In the genomic region with DNA sequence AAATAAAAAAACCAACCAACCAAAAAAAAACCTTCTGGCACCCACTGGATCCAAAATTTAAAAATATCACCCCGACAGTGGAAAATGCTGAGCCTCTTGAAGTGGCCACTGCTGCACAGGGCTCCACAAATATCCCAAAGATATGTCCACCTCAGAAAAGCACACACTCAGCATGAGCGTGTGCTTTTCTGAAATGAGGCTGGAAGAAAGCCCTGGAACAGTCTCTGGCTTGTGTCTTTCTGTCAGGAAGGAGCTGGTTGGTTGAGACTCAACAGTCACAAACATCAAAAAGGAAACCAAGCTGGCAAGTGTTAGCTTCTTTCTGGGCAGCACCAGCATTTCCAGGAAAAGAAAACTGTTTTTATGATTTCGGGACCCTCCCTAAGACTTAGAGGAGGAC, we compare ENCODE assay signal across 13 mouse cellular contexts. TPM values are rescaled to one million over a fixed set of nuclear protein-coding genes. Genes with fewer than 3 reads are reported as not detected.
DNase-seq lines count a peak whose midpoint lies in the region; ATAC-seq lines count a peak whose summit lies in the region.
"Had no signal": no experiment of that assay in that cellular context is flagged by ENCODE, and none has a peak within 500 bp of the region (broad histone marks: within the 10 kb centered on the region; RNA-seq: fewer than 3 reads in every experiment).

No protein-coding gene starts in this region.

- no peak overlapping the region for H3K4me3 ChIP-seq in intestine, embryonic 14.5 days (ENCODE audit: low read depth, low read length)
- no peak overlapping the region for H3K4me3 ChIP-seq in intestine, embryonic 16.5 days (ENCODE audit: low read length)
- no peak overlapping the region for H3K4me3 ChIP-seq in heart, embryonic 15.5 days
- H3K4me3 ChIP-seq: hindbrain, embryonic 10.5 days; limb, embryonic 13.5 days had no signal

- no peaks in the 10 kb centered on the region for H3K36me3 ChIP-seq in intestine, embryonic 14.5 days (ENCODE audit: control insufficient read depth, insufficient read depth, low read length)
- no peaks in the 10 kb centered on the region for H3K36me3 ChIP-seq in intestine, embryonic 16.5 days (ENCODE audit: control insufficient read depth, insufficient read depth, low read length)
- H3K36me3 ChIP-seq in heart, embryonic 15.5 days = no peaks in the 10 kb centered on the region
- H3K36me3 ChIP-seq: hindbrain, embryonic 10.5 days; limb, embryonic 13.5 days had no signal

- H3K27ac ChIP-seq in intestine, embryonic 14.5 days (ENCODE audit: low read depth) = peak overlapping the region; percentile 25
- no peak overlapping the region for H3K27ac ChIP-seq in intestine, embryonic 16.5 days (ENCODE audit: low read length)
- H3K27ac ChIP-seq in heart, embryonic 15.5 days = peak overlapping the region; percentile 77
- H3K27ac ChIP-seq: hindbrain, embryonic 10.5 days; limb, embryonic 13.5 days had no signal

- H3K4me1 ChIP-seq in intestine, embryonic 14.5 days (replicated peaks; ENCODE audit: control insufficient read depth, insufficient read depth, low read length) = peaks cover 7% of the 10 kb centered on the region; the same call in 1 of the 2 replicates
- 0 out of 2 replicates have a peak, but pooled peaks cover 5% of the 10 kb centered on the region for H3K4me1 ChIP-seq in intestine, embryonic 16.5 days (ENCODE audit: control insufficient read depth, insufficient read depth, low read length)
- H3K4me1 ChIP-seq in heart, embryonic 15.5 days (replicated peaks) = peaks cover 24% of the 10 kb centered on the region
- H3K4me1 ChIP-seq: limb, embryonic 13.5 days had no signal

- ATAC-seq in intestine, embryonic 14.5 days (replicated peaks; ENCODE audit: low FRiP score, low TSS enrichment, low read depth) = no peak
- ATAC-seq in intestine, embryonic 16.5 days = no peak
- peak; percentile 43 for ATAC-seq in CD4-positive, CD25-positive, alpha-beta regulatory T cell, adult 4 months
- ATAC-seq in heart, embryonic 15.5 days (replicated peaks; ENCODE audit: insufficient number of reproducible peaks, insufficient read depth, low FRiP score, low read depth) = peak; percentile 64; the same call in 1 of the 2 replicates

- no peaks in the 10 kb centered on the region for H3K9me3 ChIP-seq in intestine, embryonic 14.5 days (ENCODE audit: control insufficient read depth, low read length)
- H3K9me3 ChIP-seq in intestine, embryonic 16.5 days (ENCODE audit: control insufficient read depth, low read length) = no peaks in the 10 kb centered on the region
- H3K9me3 ChIP-seq in heart, embryonic 15.5 days (replicated peaks) = no peaks in the 10 kb centered on the region
- H3K9me3 ChIP-seq: hindbrain, embryonic 10.5 days; limb, embryonic 13.5 days had no signal

- H3K27me3 ChIP-seq in intestine, embryonic 14.5 days (replicated peaks; ENCODE audit: control insufficient read depth, insufficient read depth, low read length) = no peaks in the 10 kb centered on the region
- H3K27me3 ChIP-seq in intestine, embryonic 16.5 days (replicated peaks; ENCODE audit: control insufficient read depth, insufficient read depth, low read length) = no peaks in the 10 kb centered on the region
- H3K27me3 ChIP-seq in heart, embryonic 15.5 days = no peaks in the 10 kb centered on the region
- H3K27me3 ChIP-seq: limb, embryonic 13.5 days had no signal

- WGBS in intestine, embryonic 14.5 days = 30% methylated on average over 3 of the region's 3 CpGs
- 52% methylated on average over 3 of the region's 3 CpGs for WGBS in intestine, embryonic 16.5 days
- 28% methylated on average over 3 of the region's 3 CpGs for WGBS in heart, embryonic 15.5 days

- H3K9ac ChIP-seq in intestine, embryonic 14.5 days (ENCODE audit: low read length) = no peak overlapping the region
- H3K9ac ChIP-seq in intestine, embryonic 16.5 days (ENCODE audit: low read depth, low read length) = no peak overlapping the region
- H3K9ac ChIP-seq in heart, embryonic 15.5 days = no peak overlapping the region
- H3K9ac ChIP-seq: limb, embryonic 13.5 days had no signal

- no peak overlapping the region for H3K4me2 ChIP-seq in intestine, embryonic 14.5 days (ENCODE audit: low read length)
- H3K4me2 ChIP-seq in intestine, embryonic 16.5 days (ENCODE audit: low read depth, low read length) = no peak overlapping the region
- H3K4me2 ChIP-seq in heart, embryonic 15.5 days = peak overlapping the region; percentile 31; the same call in 1 of the 2 replicates
- H3K4me2 ChIP-seq: limb, embryonic 13.5 days had no signal

- no peak for DNase-seq in intestine, embryonic 14.5 days (ENCODE audit: low spot score)
- DNase-seq in brain, adult 2 months (ENCODE audit: low read depth, low spot score) = peak; percentile 82
- no peak for DNase-seq in layer of hippocampus, adult 9-11 months
- no peak for DNase-seq in spleen, postnatal 36 days (ENCODE audit: low spot score in 2 of 2)
- DNase-seq: adrenal gland, postnatal 36 days; kidney, adult 8-10 months; layer of hippocampus, postnatal 36 days; right cerebral cortex, postnatal 25 days had no signal

RNA-seq across cellular contexts. Expression of a gene that starts 6.0 kb away (rescaled TPM):
- polyA plus RNA-seq in intestine, embryonic 14.5 days (2014; fragmentation: Nextera tagmentation; extraction: Ambion mirVana) = 6.6 and 7.3 TPM in 2 replicates
- polyA plus RNA-seq in intestine, embryonic 16.5 days (2015; fragmentation: Nextera tagmentation; extraction: Ambion mirVana) = 4.5 and 4.6 TPM in 2 replicates
- 100 to 1,000 TPM; 433 to 495 TPM for polyA plus RNA-seq in CD4-positive, CD25-positive, alpha-beta regulatory T cell, adult 4 months (2017; shearing (Covaris generic))
- polyA plus RNA-seq in heart, embryonic 15.5 days (2015; fragmentation: Nextera tagmentation; extraction: Ambion mirVana) = 6.4 and 10.1 TPM in 2 replicates

RNA-seq across cellular contexts. Expression of a gene that starts 6.1 kb away (rescaled TPM):
- 6.2 and 8.9 TPM in 2 replicates for polyA plus RNA-seq in intestine, embryonic 14.5 days (2014; fragmentation: Nextera tagmentation; extraction: Ambion mirVana)
- 3.6 and 4.3 TPM in 2 replicates for polyA plus RNA-seq in intestine, embryonic 16.5 days (2015; fragmentation: Nextera tagmentation; extraction: Ambion mirVana)
- polyA plus RNA-seq in CD4-positive, CD25-positive, alpha-beta regulatory T cell, adult 4 months (2017; shearing (Covaris generic)) = 10 to 100 TPM; 51.0 to 68.1 TPM
- polyA plus RNA-seq in heart, embryonic 15.5 days (2015; fragmentation: Nextera tagmentation; extraction: Ambion mirVana) = 4.2 and 5.7 TPM in 2 replicates

RNA-seq across cellular contexts. Expression of a gene that starts 21.9 kb away (rescaled TPM):
- polyA plus RNA-seq in intestine, embryonic 14.5 days (2014; fragmentation: Nextera tagmentation; extraction: Ambion mirVana) = 131 and 133 TPM in 2 replicates
- polyA plus RNA-seq in intestine, embryonic 16.5 days (2015; fragmentation: Nextera tagmentation; extraction: Ambion mirVana) = 114 and 125 TPM in 2 replicates
- polyA plus RNA-seq in CD4-positive, CD25-positive, alpha-beta regulatory T cell, adult 4 months (2017; shearing (Covaris generic)) = 10 to 100 TPM; 66.8 to 74.2 TPM
- 99.6 and 102 TPM in 2 replicates for polyA plus RNA-seq in heart, embryonic 15.5 days (2015; fragmentation: Nextera tagmentation; extraction: Ambion mirVana)

RNA-seq across cellular contexts. Expression of a gene that starts 25.0 kb away (rescaled TPM):
- 27.7 and 28.6 TPM in 2 replicates for polyA plus RNA-seq in intestine, embryonic 14.5 days (2014; fragmentation: Nextera tagmentation; extraction: Ambion mirVana)
- polyA plus RNA-seq in intestine, embryonic 16.5 days (2015; fragmentation: Nextera tagmentation; extraction: Ambion mirVana) = 11.7 and 11.8 TPM in 2 replicates
- 1 to 10 TPM; 6.5 to 7.8 TPM for polyA plus RNA-seq in CD4-positive, CD25-positive, alpha-beta regulatory T cell, adult 4 months (2017; shearing (Covaris generic))
- 9.6 and 13.3 TPM in 2 replicates for polyA plus RNA-seq in heart, embryonic 15.5 days (2015; fragmentation: Nextera tagmentation; extraction: Ambion mirVana)

Comparison
In these comparisons a context has a peak if more than half of its experiments do, and no peak if none do; other contexts are left out.
1. ATAC-seq: peak in CD4-positive, CD25-positive, alpha-beta regulatory T cell, adult 4 months (single experiment) and heart, embryonic 15.5 days (single experiment); none in intestine, embryonic 14.5 days (single experiment) and intestine, embryonic 16.5 days (single experiment).
2. RNA of a gene that starts 6.0 kb away (polyA plus RNA-seq): 433 to 495 TPM in CD4-positive, CD25-positive, alpha-beta regulatory T cell, adult 4 months; 6.6 to 7.3 TPM in intestine, embryonic 14.5 days, 6.4 to 10.1 TPM in heart, embryonic 15.5 days and 4.5 to 4.6 TPM in intestine, embryonic 16.5 days; every median in the first group is over 10 times any median in the second.